Mouse (Mus musculus): ENCODE measurements at regions not wholly inside any gene's neighbourhood (a gene's known extent, or its start where the extent isn't known, plus 50 kb on each side); places are given as distances from the start of the nearest gene placed in this dataset.

DNA sequence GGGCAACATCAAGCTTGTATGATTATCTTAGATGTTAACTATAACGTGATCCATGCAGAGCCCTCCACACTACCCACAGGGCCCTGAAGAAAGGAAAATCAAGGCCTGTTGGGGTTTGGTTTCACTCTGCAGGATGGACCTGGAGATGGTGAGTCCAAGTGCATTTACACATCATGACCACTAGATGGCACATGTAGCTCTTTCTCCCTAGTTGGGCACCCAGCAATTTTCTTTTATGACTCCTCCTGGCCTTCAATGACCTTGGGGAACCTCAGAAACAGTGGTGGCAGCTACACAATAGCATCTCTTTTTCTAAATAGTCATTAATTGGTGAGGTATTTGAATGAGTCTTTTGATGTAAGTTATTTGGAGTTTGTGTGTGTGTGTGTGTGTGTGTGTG lies 442.1 kb downstream of the Etnk1 start:
- no peak overlapping the region for H3ac ChIP-seq (ENCODE audit: control insufficient read depth, insufficient read length)
- H3K4me2 ChIP-seq (ENCODE audit: low read depth), result no peak overlapping the region
- H3K36me3 ChIP-seq (ENCODE audit: control insufficient read depth, insufficient read depth), result no peaks in the 10 kb centered on the region
- H3K27me3 ChIP-seq (ENCODE audit: control insufficient read depth, insufficient read depth, insufficient read length), result no peaks in the 10 kb centered on the region
- H3K79me2 ChIP-seq (ENCODE audit: control insufficient read depth, insufficient read depth), result no peaks in the 10 kb centered on the region
- TF ChIP-seq POLR2AphosphoS2 (IDR thresholded peaks at IDR 0.05; ENCODE audit: insufficient read length, low read depth) (no peak), TCF3 (IDR thresholded peaks at IDR 0.05; ENCODE audit: insufficient read length, low read depth) (no peak)
- H3K4me3 ChIP-seq, result no peak overlapping the region

DNA sequence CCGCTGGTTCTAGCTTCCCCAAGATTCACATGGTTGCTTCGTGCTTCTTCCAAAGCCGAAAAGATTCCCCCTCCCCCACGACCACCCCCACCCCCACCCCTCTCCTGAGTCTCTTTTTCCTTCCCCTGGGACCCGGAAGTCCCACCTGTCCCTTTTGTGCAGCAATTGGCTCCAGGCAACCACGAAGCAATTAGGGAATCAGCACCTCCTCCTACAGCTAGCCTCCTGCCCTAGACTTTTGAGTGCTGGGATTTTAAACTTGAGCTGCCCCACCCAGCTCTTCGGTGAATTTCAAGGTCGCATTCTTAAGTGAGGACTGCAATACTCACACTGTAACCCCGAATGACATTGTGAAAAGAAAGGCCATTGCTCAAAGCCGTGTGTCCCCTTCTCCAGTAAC lies 445.9 kb downstream of the Etnk1 start:
- Histone ChIP-seq H3K4me2 (ENCODE audit: low read depth) (no peak overlapping the region), H3K79me2 (ENCODE audit: control insufficient read depth, insufficient read depth) (no peaks in the 10 kb centered on the region), H3K4me3 (no peak overlapping the region), H3K36me3 (ENCODE audit: control insufficient read depth, insufficient read depth) (no peaks in the 10 kb centered on the region), H3ac (ENCODE audit: control insufficient read depth, insufficient read length) (no peak overlapping the region), H3K27me3 (ENCODE audit: control insufficient read depth, insufficient read depth, insufficient read length) (no peaks in the 10 kb centered on the region)
- TF ChIP-seq MYOG (IDR thresholded peaks at IDR 0.05; ENCODE audit: control insufficient read depth in 1 of 3, insufficient read depth in 1 of 3, insufficient read length in 2 of 3, low read depth in 2 of 3) (no peak), TCF12 (IDR thresholded peaks at IDR 0.05; ENCODE audit: insufficient read depth, poor library complexity, severe bottlenecking) (no peak), MAX (IDR thresholded peaks at IDR 0.05; ENCODE audit: low read depth) (no peak), POLR2AphosphoS2 (IDR thresholded peaks at IDR 0.05; ENCODE audit: insufficient read length, low read depth) (no peak), E2F4 (IDR thresholded peaks at IDR 0.05; ENCODE audit: insufficient read depth) (no peak), SRF (IDR thresholded peaks at IDR 0.05; ENCODE audit: control insufficient read depth, insufficient read length, low read depth) (no peak), USF1 (IDR thresholded peaks at IDR 0.05; ENCODE audit: low read depth) (no peak), REST (IDR thresholded peaks at IDR 0.05; ENCODE audit: insufficient read depth, insufficient read length) (no peak), MYOD1 (IDR thresholded peaks at IDR 0.05; ENCODE audit: control insufficient read depth in 1 of 3, insufficient read length in 2 of 3, low read depth in 2 of 3) (no peak), TCF3 (IDR thresholded peaks at IDR 0.05; ENCODE audit: insufficient read length, low read depth) (no peak), POLR2A (IDR thresholded peaks at IDR 0.05; ENCODE audit: insufficient read length, low read depth) (no peak), CEBPB (IDR thresholded peaks at IDR 0.05; ENCODE audit: insufficient read depth, poor library complexity, severe bottlenecking) (no peak)

DNA sequence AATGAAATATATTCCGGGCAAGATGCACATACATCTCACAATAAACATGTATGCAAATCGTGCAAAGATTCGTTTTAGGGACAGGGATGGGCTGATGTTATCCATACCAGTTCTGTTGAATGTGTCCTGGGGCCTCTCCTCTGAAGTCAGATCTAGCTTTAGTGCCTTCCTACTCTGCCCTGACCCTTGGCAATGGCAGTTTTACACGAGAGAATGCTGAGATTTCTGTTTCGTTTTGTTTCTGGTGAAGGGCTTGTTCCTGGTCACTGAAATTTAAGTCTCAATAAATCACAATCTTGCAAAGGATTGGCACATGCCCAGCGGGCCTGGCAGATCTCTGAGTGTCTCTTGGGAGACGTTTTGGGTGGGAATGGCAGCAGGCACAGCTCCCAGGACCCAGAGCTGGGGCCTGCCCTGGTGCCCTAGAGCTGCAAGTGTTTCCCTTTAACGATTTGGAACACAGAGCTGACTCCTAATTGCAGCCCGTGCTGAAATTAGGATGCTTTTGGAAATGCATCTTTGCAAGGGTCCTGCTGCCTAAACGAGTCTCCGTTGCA lies 447.5 kb downstream of the Etnk1 start:
- H3K4me3 ChIP-seq, result no peak overlapping the region
- no peaks in the 10 kb centered on the region for H3K36me3 ChIP-seq (ENCODE audit: control insufficient read depth, insufficient read depth)
- no peak for TF ChIP-seq POLR2AphosphoS2 (IDR thresholded peaks at IDR 0.05; ENCODE audit: insufficient read length, low read depth)
- no peak for TF ChIP-seq MYOD1 (IDR thresholded peaks at IDR 0.05; ENCODE audit: control insufficient read depth in 1 of 3, insufficient read length in 2 of 3, low read depth in 2 of 3)
- no peak for TF ChIP-seq CEBPB (IDR thresholded peaks at IDR 0.05; ENCODE audit: insufficient read depth, poor library complexity, severe bottlenecking)
- no peak for TF ChIP-seq MAX (IDR thresholded peaks at IDR 0.05; ENCODE audit: low read depth)
- TF ChIP-seq SRF (IDR thresholded peaks at IDR 0.05; ENCODE audit: control insufficient read depth, insufficient read length, low read depth), result no peak
- no peak overlapping the region for H3ac ChIP-seq (ENCODE audit: control insufficient read depth, insufficient read length)
- no peaks in the 10 kb centered on the region for H3K79me2 ChIP-seq (ENCODE audit: control insufficient read depth, insufficient read depth)
- H3K4me2 ChIP-seq (ENCODE audit: low read depth), result no peak overlapping the region
- H3K27me3 ChIP-seq (ENCODE audit: control insufficient read depth, insufficient read depth, insufficient read length), result no peaks in the 10 kb centered on the region

DNA sequence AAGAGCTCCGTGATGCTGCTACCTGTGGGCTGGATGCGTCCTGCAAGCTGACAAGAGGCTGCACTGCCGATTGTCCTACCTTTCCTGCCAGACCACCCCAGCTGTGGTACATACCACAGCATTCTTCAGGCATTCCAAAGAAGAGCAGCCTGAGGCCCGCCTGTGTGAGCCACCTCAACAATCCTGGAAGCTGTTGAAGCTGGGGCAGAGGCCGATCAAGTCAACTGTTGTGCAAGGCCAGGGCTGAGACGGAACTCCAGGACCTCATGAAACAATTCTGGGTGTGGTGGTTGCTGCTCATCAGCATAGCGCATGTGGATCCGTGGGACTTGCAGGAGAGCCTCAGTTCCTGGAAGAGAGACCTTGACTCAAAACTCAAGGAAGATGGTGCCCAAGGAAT lies 448.3 kb downstream of the Etnk1 start:
- Histone ChIP-seq H3K4me2 (ENCODE audit: low read depth) (no peak overlapping the region), H3K27me3 (ENCODE audit: control insufficient read depth, insufficient read depth, insufficient read length) (no peaks in the 10 kb centered on the region), H3ac (ENCODE audit: control insufficient read depth, insufficient read length) (no peak overlapping the region), H3K4me3 (no peak overlapping the region), H3K79me2 (ENCODE audit: control insufficient read depth, insufficient read depth) (no peaks in the 10 kb centered on the region), H3K36me3 (ENCODE audit: control insufficient read depth, insufficient read depth) (no peaks in the 10 kb centered on the region)
- TF ChIP-seq POLR2A (IDR thresholded peaks at IDR 0.05; ENCODE audit: insufficient read length, low read depth) (no peak), USF1 (IDR thresholded peaks at IDR 0.05; ENCODE audit: low read depth) (no peak), MYOD1 (IDR thresholded peaks at IDR 0.05; ENCODE audit: control insufficient read depth in 1 of 3, insufficient read length in 2 of 3, low read depth in 2 of 3) (no peak), CEBPB (IDR thresholded peaks at IDR 0.05; ENCODE audit: insufficient read depth, poor library complexity, severe bottlenecking) (no peak), POLR2AphosphoS2 (IDR thresholded peaks at IDR 0.05; ENCODE audit: insufficient read length, low read depth) (no peak), TCF12 (IDR thresholded peaks at IDR 0.05; ENCODE audit: insufficient read depth, poor library complexity, severe bottlenecking) (no peak), REST (IDR thresholded peaks at IDR 0.05; ENCODE audit: insufficient read depth, insufficient read length) (no peak), E2F4 (IDR thresholded peaks at IDR 0.05; ENCODE audit: insufficient read depth) (no peak), MYOG (IDR thresholded peaks at IDR 0.05; ENCODE audit: control insufficient read depth in 1 of 3, insufficient read depth in 1 of 3, insufficient read length in 2 of 3, low read depth in 2 of 3) (no peak), SRF (IDR thresholded peaks at IDR 0.05; ENCODE audit: control insufficient read depth, insufficient read length, low read depth) (no peak), TCF3 (IDR thresholded peaks at IDR 0.05; ENCODE audit: insufficient read length, low read depth) (no peak), MAX (IDR thresholded peaks at IDR 0.05; ENCODE audit: low read depth) (no peak)

DNA sequence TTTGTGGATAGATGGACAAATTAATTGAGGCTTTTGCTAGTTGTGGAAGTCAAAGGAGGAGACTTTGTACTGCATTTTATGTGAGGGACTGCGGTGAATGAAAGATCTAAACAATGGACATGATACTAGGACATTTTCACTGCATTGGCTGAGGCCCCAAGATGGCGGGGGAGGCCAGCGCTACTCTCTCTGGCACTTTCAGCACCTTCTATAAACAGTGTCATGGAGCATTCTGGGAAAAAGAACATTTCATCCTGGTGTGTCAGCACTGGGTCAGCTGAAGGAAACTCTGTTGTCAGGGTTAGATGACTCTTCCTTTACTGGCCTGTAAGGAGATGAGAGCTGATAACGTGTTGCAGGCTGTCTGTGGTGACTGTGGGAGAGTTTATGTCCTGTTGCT lies 449.4 kb downstream of the Etnk1 start:
- H3K36me3 ChIP-seq (ENCODE audit: control insufficient read depth, insufficient read depth), result no peaks in the 10 kb centered on the region
- no peak overlapping the region for H3K4me3 ChIP-seq
- no peak for TF ChIP-seq TCF3 (IDR thresholded peaks at IDR 0.05; ENCODE audit: insufficient read length, low read depth)
- TF ChIP-seq REST (IDR thresholded peaks at IDR 0.05; ENCODE audit: insufficient read depth, insufficient read length), result no peak
- TF ChIP-seq USF1 (IDR thresholded peaks at IDR 0.05; ENCODE audit: low read depth), result no peak
- TF ChIP-seq TCF12 (IDR thresholded peaks at IDR 0.05; ENCODE audit: insufficient read depth, poor library complexity, severe bottlenecking), result no peak
- TF ChIP-seq POLR2A (IDR thresholded peaks at IDR 0.05; ENCODE audit: insufficient read length, low read depth), result no peak
- TF ChIP-seq E2F4 (IDR thresholded peaks at IDR 0.05; ENCODE audit: insufficient read depth), result no peak
- no peak for TF ChIP-seq CEBPB (IDR thresholded peaks at IDR 0.05; ENCODE audit: insufficient read depth, poor library complexity, severe bottlenecking)
- TF ChIP-seq MYOG (IDR thresholded peaks at IDR 0.05; ENCODE audit: control insufficient read depth in 1 of 3, insufficient read depth in 1 of 3, insufficient read length in 2 of 3, low read depth in 2 of 3), result no peak
- TF ChIP-seq MYOD1 (IDR thresholded peaks at IDR 0.05; ENCODE audit: control insufficient read depth in 1 of 3, insufficient read length in 2 of 3, low read depth in 2 of 3), result no peak
- no peak for TF ChIP-seq POLR2AphosphoS2 (IDR thresholded peaks at IDR 0.05; ENCODE audit: insufficient read length, low read depth)
- no peak for TF ChIP-seq SRF (IDR thresholded peaks at IDR 0.05; ENCODE audit: control insufficient read depth, insufficient read length, low read depth)
- no peak for TF ChIP-seq MAX (IDR thresholded peaks at IDR 0.05; ENCODE audit: low read depth)
- H3ac ChIP-seq (ENCODE audit: control insufficient read depth, insufficient read length), result no peak overlapping the region
- H3K79me2 ChIP-seq (ENCODE audit: control insufficient read depth, insufficient read depth), result no peaks in the 10 kb centered on the region
- no peak overlapping the region for H3K4me2 ChIP-seq (ENCODE audit: low read depth)
- no peaks in the 10 kb centered on the region for H3K27me3 ChIP-seq (ENCODE audit: control insufficient read depth, insufficient read depth, insufficient read length)
